Comparison of ENCODE assay signal across 9 mouse cellular contexts in the genomic region with DNA sequence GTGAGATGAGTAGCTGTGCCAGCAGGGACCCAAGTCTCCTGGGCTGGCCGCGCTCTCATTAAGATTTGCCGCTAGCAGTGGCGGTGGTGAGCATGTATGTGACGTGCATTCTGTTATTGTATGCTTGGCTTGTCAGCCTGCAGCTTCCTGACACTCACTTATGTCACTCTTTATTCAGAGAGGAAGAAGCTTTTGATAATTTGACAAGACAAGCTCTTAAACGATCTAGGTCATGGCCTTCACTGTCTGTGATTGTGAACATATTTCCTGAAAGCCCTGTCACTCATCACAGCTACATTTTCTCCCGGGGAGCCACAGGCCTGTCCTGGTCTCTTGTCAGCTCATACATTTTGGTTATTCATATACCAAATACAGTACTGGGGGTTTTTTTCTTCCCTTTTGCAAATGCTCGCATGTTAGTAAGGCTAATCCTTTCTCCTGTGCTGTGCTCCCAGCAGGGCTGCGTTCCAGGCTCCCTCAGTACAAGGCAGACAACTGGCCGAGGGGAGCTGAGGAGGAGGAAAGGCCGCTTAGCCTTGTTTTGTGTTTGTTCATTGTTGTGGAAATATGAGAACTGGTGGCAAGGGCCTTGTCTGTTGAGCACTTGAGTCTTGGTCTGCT.
A peak's percentile ranks its signal among the peaks of the same experiment; 100 is the strongest.
DNase-seq lines count a peak whose midpoint lies in the region; ATAC-seq and TF ChIP-seq lines count a peak whose summit lies in the region.
"Had no signal": no experiment of that assay in that cellular context is flagged by ENCODE, and none has a peak within 500 bp of the region (broad histone marks: within the 10 kb centered on the region; RNA-seq: fewer than 3 reads in every experiment).

No protein-coding gene starts in this region.

- TF ChIP-seq CTCF in stomach, postnatal 0 days (IDR thresholded peaks at IDR 0.05; ENCODE audit: low read depth) = no peak

- H3K4me1 ChIP-seq in heart, embryonic 16.5 days (ENCODE audit: control insufficient read depth, insufficient read depth, low read length) = peaks cover 4% of the 10 kb centered on the region
- H3K4me1 ChIP-seq in hindbrain, embryonic 14.5 days (replicated peaks; ENCODE audit: control insufficient read depth, insufficient read depth, low read length) = peaks cover 15% of the 10 kb centered on the region
- H3K4me1 ChIP-seq in neural tube, embryonic 14.5 days (ENCODE audit: control insufficient read depth, insufficient read depth, low read length) = peaks cover 9% of the 10 kb centered on the region; the same call in 1 of the 2 replicates
- H3K4me1 ChIP-seq in stomach, postnatal 0 days (replicated peaks; ENCODE audit: control insufficient read depth, insufficient read depth) = no peaks in the 10 kb centered on the region

- peak overlapping the region; percentile 13; the same call in 1 of the 2 replicates for H3K27ac ChIP-seq in heart, embryonic 16.5 days (ENCODE audit: low read length)
- peak overlapping the region; percentile 55 for H3K27ac ChIP-seq in hindbrain, embryonic 14.5 days
- peak overlapping the region; percentile 40; the same call in 1 of the 2 replicates for H3K27ac ChIP-seq in neural tube, embryonic 14.5 days (ENCODE audit: low read depth, low read length)
- no peak overlapping the region for H3K27ac ChIP-seq in stomach, postnatal 0 days (replicated peaks)
- H3K27ac ChIP-seq: embryonic facial prominence, embryonic 15.5 days had no signal

- intact Hi-C loops in heart, postnatal 25 days (cut with DNase I) = loop anchor here (10.0 kb wide), 1 partner anchor 151 kb away; a partner anchor contains a TSS
- intact Hi-C loops in left cerebral cortex, postnatal 36 days (cut with DNase I) = loop anchor here (10.0 kb wide), 1 partner anchor 331 kb away; no protein-coding TSS in a partner anchor

- no peaks in the 10 kb centered on the region for H3K9me3 ChIP-seq in heart, embryonic 16.5 days (replicated peaks; ENCODE audit: control insufficient read depth, low read length)
- no peaks in the 10 kb centered on the region for H3K9me3 ChIP-seq in hindbrain, embryonic 14.5 days (ENCODE audit: control insufficient read depth, low read length)
- H3K9me3 ChIP-seq in neural tube, embryonic 14.5 days (ENCODE audit: control insufficient read depth, low read length) = no peaks in the 10 kb centered on the region
- H3K9me3 ChIP-seq in stomach, postnatal 0 days (ENCODE audit: control insufficient read depth, low read length) = no peaks in the 10 kb centered on the region
- H3K9me3 ChIP-seq: embryonic facial prominence, embryonic 15.5 days had no signal

- H3K9ac ChIP-seq in heart, embryonic 16.5 days (ENCODE audit: low read length) = no peak overlapping the region
- peak overlapping the region; percentile 31; the same call in 1 of the 2 replicates for H3K9ac ChIP-seq in hindbrain, embryonic 14.5 days
- 0 out of 2 replicates have a peak overlapping the region, but pooled peaks have one; percentile 18 for H3K9ac ChIP-seq in neural tube, embryonic 14.5 days (replicated peaks; ENCODE audit: low read depth, low read length)
- H3K9ac ChIP-seq in stomach, postnatal 0 days (ENCODE audit: low read length) = no peak overlapping the region
- H3K9ac ChIP-seq: embryonic facial prominence, embryonic 15.5 days had no signal

- H3K4me3 ChIP-seq in heart, embryonic 16.5 days (ENCODE audit: low read length) = no peak overlapping the region
- H3K4me3 ChIP-seq in hindbrain, embryonic 14.5 days (replicated peaks; ENCODE audit: low read length) = no peak overlapping the region
- H3K4me3 ChIP-seq in neural tube, embryonic 14.5 days (ENCODE audit: low read depth, low read length) = no peak overlapping the region
- no peak overlapping the region for H3K4me3 ChIP-seq in stomach, postnatal 0 days (ENCODE audit: low read depth, low read length)
- H3K4me3 ChIP-seq: embryonic facial prominence, embryonic 15.5 days had no signal

- H3K36me3 ChIP-seq in heart, embryonic 16.5 days (ENCODE audit: control insufficient read depth, insufficient read depth) = no peaks in the 10 kb centered on the region
- no peaks in the 10 kb centered on the region for H3K36me3 ChIP-seq in hindbrain, embryonic 14.5 days (replicated peaks; ENCODE audit: control insufficient read depth, insufficient read depth)
- no peaks in the 10 kb centered on the region for H3K36me3 ChIP-seq in neural tube, embryonic 14.5 days (ENCODE audit: control insufficient read depth, insufficient read depth, low read length)
- no peaks in the 10 kb centered on the region for H3K36me3 ChIP-seq in stomach, postnatal 0 days (ENCODE audit: control insufficient read depth, insufficient read depth, low read length)
- H3K36me3 ChIP-seq: embryonic facial prominence, embryonic 15.5 days had no signal

- no peak for ATAC-seq in heart, embryonic 16.5 days (replicated peaks; ENCODE audit: extremely low read depth, insufficient read depth, low FRiP score)
- peak; percentile 73; the same call in 1 of the 2 replicates for ATAC-seq in hindbrain, embryonic 14.5 days (ENCODE audit: low FRiP score)
- no peak for ATAC-seq in neural tube, embryonic 14.5 days (ENCODE audit: low read depth)
- no peak for ATAC-seq in stomach, postnatal 0 days (ENCODE audit: low FRiP score, low TSS enrichment)

- DNase-seq in heart, postnatal 25 days (ENCODE audit: low spot score) = no peak
- peak; percentile 24 for DNase-seq in cerebellum, adult 9-11 months
- peak; percentile 45 for DNase-seq in hindbrain, embryonic 14.5 days (ENCODE audit: low spot score)
- DNase-seq in left cerebral cortex, postnatal 36 days (ENCODE audit: low spot score in 2 of 2) = no peak
- DNase-seq in stomach, postnatal 0 days (ENCODE audit: low spot score) = no peak
- no peak for DNase-seq in layer of hippocampus, adult 8-10 months (ENCODE audit: low spot score in 2 of 2)

- H3K27me3 ChIP-seq in heart, embryonic 16.5 days (ENCODE audit: control insufficient read depth, insufficient read depth, low read length) = no peaks in the 10 kb centered on the region
- no peaks in the 10 kb centered on the region for H3K27me3 ChIP-seq in hindbrain, embryonic 14.5 days (ENCODE audit: control insufficient read depth, insufficient read depth, low read length)
- no peaks in the 10 kb centered on the region for H3K27me3 ChIP-seq in neural tube, embryonic 14.5 days (ENCODE audit: control insufficient read depth, insufficient read depth, low read length)
- H3K27me3 ChIP-seq in stomach, postnatal 0 days (ENCODE audit: control insufficient read depth, insufficient read depth, low read length) = no peaks in the 10 kb centered on the region
- H3K27me3 ChIP-seq: embryonic facial prominence, embryonic 15.5 days had no signal

- peak overlapping the region; percentile 6; the same call in 1 of the 2 replicates for H3K4me2 ChIP-seq in heart, embryonic 16.5 days (ENCODE audit: low read depth, low read length)
- H3K4me2 ChIP-seq in hindbrain, embryonic 14.5 days (replicated peaks) = peak overlapping the region; percentile 18
- no peak overlapping the region; the same call in 1 of the 2 replicates for H3K4me2 ChIP-seq in neural tube, embryonic 14.5 days (ENCODE audit: low read depth, low read length)
- no peak overlapping the region for H3K4me2 ChIP-seq in stomach, postnatal 0 days (replicated peaks; ENCODE audit: low read depth)
- H3K4me2 ChIP-seq: embryonic facial prominence, embryonic 15.5 days had no signal

- no peak for TF ChIP-seq EP300 in stomach, postnatal 0 days (optimal IDR thresholded peaks at IDR 0.05)

- WGBS in heart, embryonic 16.5 days = 40% methylated on average over 11 of the region's 11 CpGs
- WGBS in hindbrain, embryonic 14.5 days = 6% methylated on average over 11 of the region's 11 CpGs
- WGBS in neural tube, embryonic 14.5 days = 9% methylated on average over 11 of the region's 11 CpGs
- 60% methylated on average over 11 of the region's 11 CpGs for WGBS in stomach, postnatal 0 days

Comparison
In these comparisons a context has a peak if more than half of its experiments do, and no peak if none do; other contexts are left out.
1. H3K4me2 ChIP-seq: peak in heart, embryonic 16.5 days (single experiment) and hindbrain, embryonic 14.5 days (single experiment); none in neural tube, embryonic 14.5 days (single experiment) and stomach, postnatal 0 days (single experiment).
2. H3K9ac ChIP-seq: peak in hindbrain, embryonic 14.5 days (single experiment) and neural tube, embryonic 14.5 days (single experiment); none in heart, embryonic 16.5 days (single experiment) and stomach, postnatal 0 days (single experiment).
3. DNase-seq: peak in cerebellum, adult 9-11 months (single experiment) and hindbrain, embryonic 14.5 days (single experiment); none in heart, postnatal 25 days (single experiment), left cerebral cortex, postnatal 36 days (0 of 2), stomach, postnatal 0 days (single experiment) and layer of hippocampus, adult 8-10 months (0 of 2).